26 mouse cellular contexts compared by ENCODE assay signal in the genomic region with DNA sequence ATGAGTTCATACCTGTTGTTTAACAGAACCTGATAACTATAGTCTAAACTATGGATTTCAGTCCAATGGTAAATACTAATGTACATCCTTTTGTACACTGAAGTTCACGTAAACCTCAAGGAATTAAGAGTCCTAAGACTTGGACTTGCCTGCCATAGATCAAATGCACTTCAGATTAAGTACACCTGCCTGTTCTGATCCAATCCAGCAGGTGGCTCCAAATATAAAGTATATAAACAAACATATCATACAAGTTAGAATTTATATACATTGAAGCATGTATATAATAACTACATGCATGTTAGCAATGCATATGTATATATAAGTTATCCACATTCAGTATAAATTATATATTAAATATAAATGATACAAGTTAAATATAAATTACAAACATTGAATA. TPM values are rescaled to one million over a fixed set of nuclear protein-coding genes. Genes with fewer than 3 reads are reported as not detected.
DNase-seq lines count a peak whose midpoint lies in the region; ATAC-seq and TF ChIP-seq lines count a peak whose summit lies in the region.
"Had no signal": no experiment of that assay in that cellular context is flagged by ENCODE, and none has a peak within 500 bp of the region (broad histone marks: within the 10 kb centered on the region; RNA-seq: fewer than 3 reads in every experiment).

No protein-coding gene starts in this region.

- no peak overlapping the region for H3K4me3 ChIP-seq in lung, postnatal 0 days (ENCODE audit: low read depth, low read length)
- H3K4me3 ChIP-seq: embryonic facial prominence, embryonic 10.5 days; forebrain, embryonic 12.5 days; hindbrain, embryonic 10.5 days; limb, embryonic 12.5 days; liver, embryonic 15.5 days; neural tube, embryonic 12.5 days had no signal

- no peak for ATAC-seq in CD4-positive, CD25-positive, alpha-beta regulatory T cell, adult 4 months
- ATAC-seq in lung, postnatal 0 days: no peak
- no peak for ATAC-seq in monocyte, adult 5-6 weeks (replicated peaks; ENCODE audit: insufficient number of reproducible peaks, low FRiP score, low TSS enrichment, poor library complexity, severe bottlenecking)
- ATAC-seq: inflammation-experienced regulatory T-cells, adult 6 months had no signal

- no peak for TF ChIP-seq EP300 in lung, postnatal 0 days (IDR thresholded peaks at IDR 0.05)

- no peak overlapping the region for H3K27ac ChIP-seq in lung, postnatal 0 days (ENCODE audit: low read length)
- H3K27ac ChIP-seq: embryonic facial prominence, embryonic 10.5 days; forebrain, embryonic 12.5 days; hindbrain, embryonic 10.5 days; limb, embryonic 12.5 days; liver, embryonic 15.5 days; neural tube, embryonic 12.5 days had no signal

- 69% methylated on average over 1 of the region's 1 CpGs for WGBS in lung, postnatal 0 days

- H3K9me3 ChIP-seq in lung, postnatal 0 days (ENCODE audit: low read length): no peaks in the 10 kb centered on the region
- H3K9me3 ChIP-seq: forebrain, embryonic 12.5 days had no signal

- no peak overlapping the region for H3K9ac ChIP-seq in lung, postnatal 0 days (replicated peaks; ENCODE audit: low read depth)
- H3K9ac ChIP-seq: forebrain, embryonic 12.5 days; limb, embryonic 12.5 days; liver, embryonic 15.5 days; neural tube, embryonic 12.5 days had no signal

- TF ChIP-seq CTCF in lung, postnatal 0 days (IDR thresholded peaks at IDR 0.05): peak; percentile 5; the same call in 1 of the 2 replicates

- H3K36me3 ChIP-seq in lung, postnatal 0 days (ENCODE audit: insufficient read depth, low read length): no peaks in the 10 kb centered on the region
- H3K36me3 ChIP-seq: embryonic facial prominence, embryonic 10.5 days; forebrain, embryonic 12.5 days; hindbrain, embryonic 10.5 days; limb, embryonic 12.5 days; liver, embryonic 15.5 days; neural tube, embryonic 12.5 days had no signal

- H3K4me1 ChIP-seq in lung, postnatal 0 days (ENCODE audit: insufficient read depth, low read depth, low read length): no peaks in the 10 kb centered on the region
- H3K4me1 ChIP-seq: embryonic facial prominence, embryonic 10.5 days; forebrain, embryonic 12.5 days; hindbrain, embryonic 10.5 days; limb, embryonic 12.5 days; liver, embryonic 15.5 days; neural tube, embryonic 12.5 days had no signal

- no peaks in the 10 kb centered on the region for H3K27me3 ChIP-seq in lung, postnatal 0 days (replicated peaks; ENCODE audit: insufficient read depth, low read length)
- H3K27me3 ChIP-seq: CH12.LX; forebrain, embryonic 12.5 days; limb, embryonic 12.5 days; liver, embryonic 15.5 days; neural tube, embryonic 12.5 days had no signal

- no peak overlapping the region for H3K4me2 ChIP-seq in lung, postnatal 0 days (replicated peaks; ENCODE audit: low read depth, low read length)
- H3K4me2 ChIP-seq: forebrain, embryonic 12.5 days; limb, embryonic 12.5 days; liver, embryonic 15.5 days; neural tube, embryonic 12.5 days had no signal

- peak; percentile 27 for DNase-seq in CD4-positive, CD25-positive, alpha-beta regulatory T cell, adult 2 months (ENCODE audit: low read depth, low spot score)
- peak; percentile 31 for DNase-seq in kidney, adult 9 months
- no peak for DNase-seq in kidney, postnatal 14 days
- DNase-seq in lung, postnatal 0 days (ENCODE audit: low spot score): no peak
- DNase-seq in lung, postnatal 14 days: no peak
- DNase-seq in naive thymus-derived CD4-positive, alpha-beta T cell, adult 2 months (ENCODE audit: low read depth): peak; percentile 18
- DNase-seq: cerebellum, adult 9-10 months; gastrocnemius, postnatal 25 days; lung, postnatal 10 days; right cerebral cortex, adult 18-20 months had no signal

RNA-seq across cellular contexts. Expression of a gene that starts 33.1 kb away (rescaled TPM):
- polyA plus RNA-seq in CD4-positive, CD25-positive, alpha-beta regulatory T cell, adult 4 months (2017; shearing (Covaris generic)): not detected
- not detected in 2 replicates for polyA plus RNA-seq in lung, postnatal 0 days (2015; fragmentation: Nextera tagmentation; extraction: Ambion mirVana)
- total RNA-seq in monocyte, adult 5-6 weeks (2017): not detected in 3 replicates
- total RNA-seq: CH12.LX; common myeloid progenitor, adult 5-6 weeks; gastrocnemius, postnatal 25 days; layer of hippocampus, postnatal 10 days; left cerebral cortex, postnatal 10 days; megakaryocyte, adult 5-6 weeks; MEL had no signal
- polyA plus RNA-seq: embryonic facial prominence, embryonic 10.5 days; forebrain, embryonic 12.5 days; heart, postnatal 0 days; hindbrain, embryonic 10.5 days; inflammation-experienced regulatory T-cells, adult 6 months; limb, embryonic 12.5 days; neural tube, embryonic 12.5 days had no signal

RNA-seq across cellular contexts. Expression of a gene that starts 54.9 kb away (rescaled TPM):
- 1 to 10 TPM; 3.2 to 3.3 TPM for polyA plus RNA-seq in CD4-positive, CD25-positive, alpha-beta regulatory T cell, adult 4 months (2017; shearing (Covaris generic))
- 23.6 and 23.8 TPM in 2 replicates for polyA plus RNA-seq in lung, postnatal 0 days (2015; fragmentation: Nextera tagmentation; extraction: Ambion mirVana)
- 2.9 to 3.8 TPM (median 2.9 TPM) in 3 replicates for total RNA-seq in monocyte, adult 5-6 weeks (2017)
- total RNA-seq: MEL had no signal

Comparison
In these comparisons a context has a peak if more than half of its experiments do, and no peak if none do; other contexts are left out.
1. DNase-seq: peak in CD4-positive, CD25-positive, alpha-beta regulatory T cell, adult 2 months (single experiment), kidney, adult 9 months (single experiment) and naive thymus-derived CD4-positive, alpha-beta T cell, adult 2 months (single experiment); none in kidney, postnatal 14 days (single experiment), lung, postnatal 0 days (single experiment) and lung, postnatal 14 days (single experiment).